Mouse (Mus musculus) stomach, postnatal 0 days (tissue): ENCODE results near the gene Tsfm. TPM values are rescaled to one million over a fixed set of nuclear protein-coding genes. Genes with fewer than 3 reads are reported as not detected.

Experiments
- ATAC-seq: fragments of 200-750 bp; cut with Nextera tagmentation; 2 replicates; pipeline ENCODE4 v1.8.0; 2017; ENCODE audit not compliant: low FRiP score, low TSS enrichment
- DNase-seq: peaks from one replicate; pipeline ENCODE4 v3.0.0-alpha.2; 2016; ENCODE audit warnings: low spot score
- H3K27ac ChIP-seq: fragments of 300-500 bp; sonication (generic); replicated peaks from 2 replicates; pipeline ENCODE4 v1.5.1; 2014; ENCODE audit warnings: mild to moderate bottlenecking, control low read depth
- H3K27me3 ChIP-seq: fragments of 300-500 bp; sonication (generic); 2 replicates; pipeline ENCODE4 v1.6.1; 2014; ENCODE audit warnings: low read length; ENCODE audit not compliant: control insufficient read depth, insufficient read depth
- H3K36me3 ChIP-seq: fragments of 300-500 bp; sonication (generic); 2 replicates; pipeline ENCODE4 v1.6.1; 2014; ENCODE audit warnings: low read length, mixed read lengths; ENCODE audit not compliant: control insufficient read depth, insufficient read depth
- H3K4me1 ChIP-seq: fragments of 300-500 bp; sonication (generic); replicated peaks from 2 replicates; pipeline ENCODE4 v1.6.1; 2014; ENCODE audit warnings: antibody characterized with exemption; ENCODE audit not compliant: control insufficient read depth, insufficient read depth
- H3K4me2 ChIP-seq: fragments of 300-500 bp; sonication (generic); replicated peaks from 2 replicates; pipeline ENCODE4 v1.6.1; 2014; ENCODE audit warnings: low read depth, mild to moderate bottlenecking, control low read depth, moderate library complexity
- H3K4me3 ChIP-seq: fragments of 300-500 bp; sonication (generic); 2 replicates; pipeline ENCODE4 v1.5.1; 2014; ENCODE audit warnings: low read depth, low read length, control low read depth
- H3K9ac ChIP-seq: fragments of 300-500 bp; sonication (generic); 2 replicates; pipeline ENCODE4 v1.6.1; 2014; ENCODE audit warnings: mild to moderate bottlenecking, low read length, control low read depth, mixed read lengths
- H3K9me3 ChIP-seq: fragments of 300-500 bp; sonication (generic); 2 replicates; pipeline ENCODE4 v1.6.1; 2016; ENCODE audit warnings: low read length; ENCODE audit not compliant: control insufficient read depth
- CTCF ChIP-seq: IDR thresholded peaks from 2 replicates; pipeline ENCODE4 v1.5.1; 2016; ENCODE audit warnings: antibody characterized with exemption, low read depth, mild to moderate bottlenecking, moderate library complexity
- EP300 ChIP-seq: optimal IDR thresholded peaks from 2 replicates; pipeline ENCODE3; 2016; ENCODE audit warnings: antibody characterized with exemption
- WGBS: fragments of 180-500 bp; shearing (Covaris S2); extraction: QIAGEN DNeasy Blood & Tissue Kit; methylation state at CpG from one replicate; pipeline ENCODE4 v1.1.7; 2014; 5-methylcytosine and 5-hydroxymethylcytosine counted together
- polyA plus RNA-seq: library from polyadenylated mRNA; unstranded; fragments of >200 nt; fragmentation: Nextera tagmentation; extraction: Ambion mirVana; gene quantifications from 2 replicates; pipeline ENCODE4 v1.2.1, GENCODE M21; 2015

The Tsfm gene
- polyA plus RNA-seq, 1 experiment from 2014 or later = 61.3 TPM

- peaks cover 17% of the 10 kb centered on the region for H3K4me1 ChIP-seq
- no peak overlapping the region for H3K4me2 ChIP-seq
- H3K27ac ChIP-seq = peak overlapping the region; percentile 61
- ATAC-seq (peak; percentile 87), DNase-seq (peak; percentile 93)
- 42% methylated on average over 7 of the region's 7 CpGs for WGBS
- H3K9ac ChIP-seq = no peak overlapping the region
- TF ChIP-seq CTCF (peak; percentile 95), EP300 (no peak)
- no peak overlapping the region; the same call in 1 of the 2 replicates for H3K4me3 ChIP-seq
- no peaks in the 10 kb centered on the region for H3K9me3 ChIP-seq
- H3K27me3 ChIP-seq = no peaks in the 10 kb centered on the region
- H3K36me3 ChIP-seq = peaks cover 33% of the 10 kb centered on the region
These were observed 40.2 kb downstream of the Tsfm start for GRCm38 (mm10) chr10:126990313-126991056.

- peak overlapping the region; percentile 82 for H3K27ac ChIP-seq
- H3K4me3 ChIP-seq = no peak overlapping the region
- no peak overlapping the region for H3K9ac ChIP-seq
- no peak for ATAC-seq
- peaks cover 29% of the 10 kb centered on the region for H3K4me1 ChIP-seq
- no peaks in the 10 kb centered on the region for H3K27me3 ChIP-seq
- peaks cover 21% of the 10 kb centered on the region for H3K36me3 ChIP-seq
- H3K9me3 ChIP-seq = no peaks in the 10 kb centered on the region
- 29% methylated on average over 5 of the region's 5 CpGs for WGBS
- no peak for DNase-seq
- no peak overlapping the region for H3K4me2 ChIP-seq
- TF ChIP-seq CTCF (no peak), EP300 (no peak)
These were observed 42.0 kb downstream of the Tsfm start for GRCm38 (mm10) chr10:126988513-126989165.

- WGBS = 49% methylated on average over 8 of the region's 8 CpGs
- no peak overlapping the region for H3K9ac ChIP-seq
- peaks cover 9% of the 10 kb centered on the region; the same call in 1 of the 2 replicates for H3K36me3 ChIP-seq
- TF ChIP-seq EP300 (no peak), CTCF (no peak)
- H3K27me3 ChIP-seq = no peaks in the 10 kb centered on the region
- H3K4me3 ChIP-seq = peak overlapping the region; percentile 10; the same call in 1 of the 2 replicates
- DNase-seq (no peak), ATAC-seq (no peak)
- H3K9me3 ChIP-seq = no peaks in the 10 kb centered on the region
- peak overlapping the region; percentile 38 for H3K4me2 ChIP-seq
- peak overlapping the region; percentile 82 for H3K27ac ChIP-seq
- H3K4me1 ChIP-seq = peaks cover 30% of the 10 kb centered on the region
These were observed 43.2 kb downstream of the Tsfm start for GRCm38 (mm10) chr10:126987183-126988118.

- Histone ChIP-seq H3K27ac (peak overlapping the region; percentile 82), H3K27me3 (no peaks in the 10 kb centered on the region), H3K4me1 (peaks cover 37% of the 10 kb centered on the region), H3K9ac (peak overlapping the region; percentile 27; the same call in 1 of the 2 replicates), H3K36me3 (peaks cover 6% of the 10 kb centered on the region; the same call in 1 of the 2 replicates), H3K4me2 (peak overlapping the region; percentile 38), H3K4me3 (no peak overlapping the region), H3K9me3 (no peaks in the 10 kb centered on the region)
- TF ChIP-seq CTCF (peak; percentile 4; the same call in 1 of the 2 replicates), EP300 (no peak)
- ATAC-seq = peak; percentile 45; the same call in 1 of the 2 replicates
- peak; percentile 70 for DNase-seq
- 25% methylated on average over 4 of the region's 4 CpGs for WGBS
These were observed 44.1 kb downstream of the Tsfm start for GRCm38 (mm10) chr10:126986541-126986961.

- WGBS = 74% methylated on average over 9 of the region's 9 CpGs
- Histone ChIP-seq H3K27ac (peak overlapping the region; percentile 82), H3K36me3 (peaks cover 6% of the 10 kb centered on the region; the same call in 1 of the 2 replicates), H3K4me3 (no peak overlapping the region), H3K27me3 (no peaks in the 10 kb centered on the region), H3K9ac (no peak overlapping the region), H3K4me1 (peaks cover 37% of the 10 kb centered on the region), H3K4me2 (no peak overlapping the region), H3K9me3 (no peaks in the 10 kb centered on the region)
- ATAC-seq = no peak
- TF ChIP-seq EP300 (no peak), CTCF (no peak)
- no peak for DNase-seq
These were observed 45.1 kb downstream of the Tsfm start for GRCm38 (mm10) chr10:126985579-126985978.
